Comparison of ENCODE assay signal across 19 mouse cellular contexts in genomic region chr14:28323243-28323642, GRCm38 (mm10).
DNase-seq lines count a peak whose midpoint lies in the region; ATAC-seq and TF ChIP-seq lines count a peak whose summit lies in the region.
"Had no signal": no experiment of that assay in that cellular context is flagged by ENCODE, and none has a peak within 500 bp of the region (broad histone marks: within the 10 kb centered on the region; RNA-seq: fewer than 3 reads in every experiment).

No protein-coding gene starts in this region.

- H3K4me1 ChIP-seq in heart, embryonic 11.5 days (ENCODE audit: control insufficient read depth, insufficient read depth, low read length) = no peaks in the 10 kb centered on the region
- no peaks in the 10 kb centered on the region for H3K4me1 ChIP-seq in intestine, postnatal 0 days (replicated peaks; ENCODE audit: control insufficient read depth, insufficient read depth, low read length)
- peaks cover 4% of the 10 kb centered on the region; the same call in 1 of the 2 replicates for H3K4me1 ChIP-seq in intestine, embryonic 16.5 days (ENCODE audit: control insufficient read depth, insufficient read depth, low read length)

- no peak overlapping the region for H3K27ac ChIP-seq in heart, embryonic 11.5 days (ENCODE audit: low read depth, low read length)
- H3K27ac ChIP-seq in intestine, postnatal 0 days (ENCODE audit: low read depth, low read length) = peak overlapping the region; percentile 60; the same call in 1 of the 2 replicates
- H3K27ac ChIP-seq in intestine, embryonic 16.5 days (ENCODE audit: low read length) = no peak overlapping the region

- H3K4me2 ChIP-seq in heart, embryonic 11.5 days = no peak overlapping the region
- H3K4me2 ChIP-seq in intestine, postnatal 0 days (replicated peaks; ENCODE audit: low read depth) = no peak overlapping the region
- H3K4me2 ChIP-seq in intestine, embryonic 16.5 days (ENCODE audit: low read depth, low read length) = no peak overlapping the region

- no peak for TF ChIP-seq CTCF in intestine, postnatal 0 days (IDR thresholded peaks at IDR 0.05; ENCODE audit: low read depth)

- WGBS in heart, embryonic 11.5 days (ENCODE audit: insufficient replicate concordance) = 78% methylated on average over 2 of the region's 2 CpGs
- WGBS in intestine, postnatal 0 days = 50% methylated on average over 2 of the region's 2 CpGs
- 72% methylated on average over 2 of the region's 2 CpGs for WGBS in intestine, embryonic 16.5 days

- no peak overlapping the region for H3K9ac ChIP-seq in heart, embryonic 11.5 days (ENCODE audit: low read depth, low read length)
- H3K9ac ChIP-seq in intestine, postnatal 0 days (ENCODE audit: low read depth, low read length) = no peak overlapping the region
- H3K9ac ChIP-seq in intestine, embryonic 16.5 days (ENCODE audit: low read depth, low read length) = no peak overlapping the region

- no peaks in the 10 kb centered on the region for H3K9me3 ChIP-seq in heart, embryonic 11.5 days (replicated peaks; ENCODE audit: control insufficient read depth, low read length)
- no peaks in the 10 kb centered on the region for H3K9me3 ChIP-seq in intestine, postnatal 0 days (ENCODE audit: control insufficient read depth)
- H3K9me3 ChIP-seq in intestine, embryonic 16.5 days (ENCODE audit: control insufficient read depth, low read length) = no peaks in the 10 kb centered on the region

- ATAC-seq in heart, embryonic 11.5 days (replicated peaks; ENCODE audit: insufficient number of reproducible peaks, low FRiP score, low TSS enrichment) = no peak
- ATAC-seq in intestine, postnatal 0 days = peak; percentile 55
- ATAC-seq in intestine, embryonic 16.5 days = no peak
- ATAC-seq: activated CD4-positive, CD25-positive, alpha-beta regulatory T cell, adult 4 months; CD4-positive, CD25-positive, alpha-beta regulatory T cell, adult 4 months; Patski had no signal

- no peaks in the 10 kb centered on the region for H3K36me3 ChIP-seq in heart, embryonic 11.5 days (ENCODE audit: control insufficient read depth, insufficient read depth, low read length)
- no peaks in the 10 kb centered on the region for H3K36me3 ChIP-seq in intestine, postnatal 0 days (ENCODE audit: control insufficient read depth, insufficient read depth)
- no peaks in the 10 kb centered on the region for H3K36me3 ChIP-seq in intestine, embryonic 16.5 days (ENCODE audit: control insufficient read depth, insufficient read depth, low read length)
- H3K36me3 ChIP-seq: G1E had no signal

- H3K27me3 ChIP-seq in heart, embryonic 11.5 days (ENCODE audit: control insufficient read depth, insufficient read depth, low read length) = no peaks in the 10 kb centered on the region
- H3K27me3 ChIP-seq in intestine, postnatal 0 days (replicated peaks; ENCODE audit: control insufficient read depth, insufficient read depth, low read length) = 0 out of 2 replicates have a peak, but pooled peaks cover 3% of the 10 kb centered on the region
- H3K27me3 ChIP-seq in intestine, embryonic 16.5 days (replicated peaks; ENCODE audit: control insufficient read depth, insufficient read depth, low read length) = no peaks in the 10 kb centered on the region
- H3K27me3 ChIP-seq: CH12.LX, Patski had no signal

- DNase-seq in heart, adult 11 months = peak; percentile 61
- DNase-seq: adrenal gland, adult 2 months; adrenal gland, adult 8-10 months; adrenal gland, postnatal 10 days; adrenal gland, postnatal 14 days; adrenal gland, postnatal 25 days; adrenal gland, postnatal 36 days; B cell, adult 2 months; cerebellum, adult 11 months; cerebellum, adult 11-12 months; cerebellum, adult 18-20 months had no signal

- H3K4me3 ChIP-seq in heart, embryonic 11.5 days (ENCODE audit: low read depth, low read length) = no peak overlapping the region
- H3K4me3 ChIP-seq in intestine, postnatal 0 days (ENCODE audit: low read depth, low read length) = no peak overlapping the region
- H3K4me3 ChIP-seq in intestine, embryonic 16.5 days (ENCODE audit: low read length) = no peak overlapping the region
